Mouse (Mus musculus): ENCODE results near the gene Cnbd2. TPM values are rescaled to one million over a fixed set of nuclear protein-coding genes. Genes with fewer than 3 reads are reported as not detected.

The Cnbd2 gene
- polyA plus RNA-seq, 1 experiment from 2014 or later = 6.4 TPM

DNA sequence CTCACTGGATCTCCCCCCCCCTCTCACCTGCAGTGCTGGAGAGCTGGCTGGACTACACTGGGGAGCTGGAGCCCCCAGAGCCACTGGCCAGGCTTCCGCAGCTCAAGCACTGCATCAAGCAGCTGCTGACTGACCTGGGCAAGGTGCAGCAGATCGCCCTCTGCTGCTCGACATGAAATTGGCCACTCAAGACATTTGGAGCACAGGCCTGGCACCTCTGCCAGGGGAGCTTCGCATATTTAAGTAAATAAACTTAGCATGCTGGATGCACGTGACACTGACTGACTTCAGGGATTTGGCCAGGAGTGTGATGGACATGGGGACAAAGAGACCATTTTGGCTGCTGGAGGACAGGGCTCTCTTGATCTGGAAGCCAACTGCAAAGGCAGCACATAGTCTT is 4.8 kb upstream of the Cnbd2 start:
- Histone ChIP-seq H3K9ac (ENCODE audit: low read depth, low read length) (no peak overlapping the region), H3K36me3 (ENCODE audit: control insufficient read depth, insufficient read depth, low read length) (peaks cover 37% of the 10 kb centered on the region), H3K4me1 (ENCODE audit: control insufficient read depth, insufficient read depth, low read length) (no peaks in the 10 kb centered on the region), H3K27ac (ENCODE audit: low read depth, low read length) (no peak overlapping the region), H3K27me3 (ENCODE audit: control insufficient read depth, insufficient read depth, low read length) (no peaks in the 10 kb centered on the region), H3K4me2 (replicated peaks; ENCODE audit: low read depth, low read length) (no peak overlapping the region), H3K4me3 (ENCODE audit: low read length) (no peak overlapping the region), H3K9me3 (ENCODE audit: control insufficient read depth, low read length) (no peaks in the 10 kb centered on the region)
- 61% methylated on average over 5 of the region's 5 CpGs for WGBS
- no peak for ATAC-seq (ENCODE audit: low FRiP score, low TSS enrichment)

GRCm38 (mm10) chr2:156309948-156310347 is 2.2 kb upstream of the Cnbd2 start:
- WGBS = 96% methylated on average over 5 of the region's 5 CpGs
- no peak overlapping the region for H3K4me2 ChIP-seq (replicated peaks; ENCODE audit: low read depth, low read length)
- ATAC-seq (ENCODE audit: low FRiP score, low TSS enrichment) = no peak
- H3K36me3 ChIP-seq (ENCODE audit: control insufficient read depth, insufficient read depth, low read length) = peaks cover 11% of the 10 kb centered on the region; the same call in 1 of the 2 replicates
- no peaks in the 10 kb centered on the region for H3K27me3 ChIP-seq (ENCODE audit: control insufficient read depth, insufficient read depth, low read length)
- no peak overlapping the region for H3K27ac ChIP-seq (ENCODE audit: low read depth, low read length)
- H3K4me1 ChIP-seq (ENCODE audit: control insufficient read depth, insufficient read depth, low read length) = no peaks in the 10 kb centered on the region; the same call in 1 of the 2 replicates
- H3K9ac ChIP-seq (ENCODE audit: low read depth, low read length) = no peak overlapping the region
- no peaks in the 10 kb centered on the region for H3K9me3 ChIP-seq (ENCODE audit: control insufficient read depth, low read length)
- H3K4me3 ChIP-seq (ENCODE audit: low read length) = no peak overlapping the region

DNA sequence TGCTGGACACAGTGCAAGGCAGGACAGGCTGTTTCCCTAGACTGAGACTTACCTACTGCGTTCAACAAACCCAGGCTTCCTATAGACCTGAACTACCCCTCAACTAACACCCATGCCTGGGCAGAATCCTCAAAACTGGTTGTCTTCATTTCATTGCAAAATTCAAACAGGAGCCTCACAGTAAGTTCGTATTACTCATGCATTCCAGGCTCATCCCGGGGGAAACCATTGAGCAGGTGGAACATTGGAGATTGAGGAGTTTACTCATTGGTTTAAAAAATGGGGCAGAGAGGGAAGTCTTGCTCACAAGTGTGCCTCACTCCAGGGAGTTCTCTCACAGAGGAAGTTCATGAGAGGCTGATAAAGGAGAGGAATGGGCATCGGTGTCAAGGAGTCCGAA is 1.6 kb upstream of the Cnbd2 start:
- Histone ChIP-seq H3K4me1 (ENCODE audit: control insufficient read depth, insufficient read depth, low read length) (no peaks in the 10 kb centered on the region; the same call in 1 of the 2 replicates), H3K27me3 (ENCODE audit: control insufficient read depth, insufficient read depth, low read length) (no peaks in the 10 kb centered on the region), H3K9ac (ENCODE audit: low read depth, low read length) (no peak overlapping the region), H3K27ac (ENCODE audit: low read depth, low read length) (no peak overlapping the region), H3K4me2 (replicated peaks; ENCODE audit: low read depth, low read length) (no peak overlapping the region), H3K36me3 (ENCODE audit: control insufficient read depth, insufficient read depth, low read length) (peaks cover 7% of the 10 kb centered on the region; the same call in 1 of the 2 replicates), H3K9me3 (ENCODE audit: control insufficient read depth, low read length) (no peaks in the 10 kb centered on the region), H3K4me3 (ENCODE audit: low read length) (no peak overlapping the region)
- ATAC-seq (ENCODE audit: low FRiP score, low TSS enrichment) = no peak
- WGBS = 95% methylated on average over 5 of the region's 5 CpGs

DNA sequence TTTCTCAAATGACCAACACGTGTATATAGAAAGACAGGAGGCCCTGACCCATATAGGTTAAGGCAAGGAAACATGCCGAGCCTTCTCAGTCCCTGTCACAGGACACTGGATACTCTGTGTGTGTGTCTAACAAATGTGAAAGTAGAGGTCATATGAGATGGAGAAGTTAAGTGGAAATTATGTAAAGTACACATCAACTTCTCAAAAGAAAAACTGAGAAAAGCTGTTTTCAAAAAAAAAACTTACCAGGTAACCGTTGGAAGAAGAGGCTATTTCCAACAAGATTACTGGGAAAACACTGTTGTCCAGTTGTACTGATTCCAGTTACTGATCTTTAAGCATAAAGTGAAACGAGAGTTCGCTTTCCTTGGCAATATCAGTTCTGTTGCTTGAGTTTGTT is 1.2 kb upstream of the Cnbd2 start:
- Histone ChIP-seq H3K9ac (ENCODE audit: low read depth, low read length) (no peak overlapping the region), H3K36me3 (ENCODE audit: control insufficient read depth, insufficient read depth, low read length) (peaks cover 7% of the 10 kb centered on the region; the same call in 1 of the 2 replicates), H3K4me3 (ENCODE audit: low read length) (no peak overlapping the region; the same call in 1 of the 2 replicates), H3K9me3 (ENCODE audit: control insufficient read depth, low read length) (no peaks in the 10 kb centered on the region), H3K4me1 (ENCODE audit: control insufficient read depth, insufficient read depth, low read length) (no peaks in the 10 kb centered on the region; the same call in 1 of the 2 replicates), H3K27ac (ENCODE audit: low read depth, low read length) (no peak overlapping the region), H3K27me3 (ENCODE audit: control insufficient read depth, insufficient read depth, low read length) (no peaks in the 10 kb centered on the region), H3K4me2 (replicated peaks; ENCODE audit: low read depth, low read length) (peak overlapping the region; percentile 77; the same call in 1 of the 2 replicates)
- 91% methylated on average over 5 of the region's 5 CpGs for WGBS
- no peak for ATAC-seq (ENCODE audit: low FRiP score, low TSS enrichment)

- Histone ChIP-seq H3K9ac (ENCODE audit: low read depth, low read length) (peak overlapping the region; percentile 88), H3K4me1 (ENCODE audit: control insufficient read depth, insufficient read depth, low read length) (no peaks in the 10 kb centered on the region; the same call in 1 of the 2 replicates), H3K4me2 (replicated peaks; ENCODE audit: low read depth, low read length) (peak overlapping the region; percentile 77), H3K27me3 (ENCODE audit: control insufficient read depth, insufficient read depth, low read length) (no peaks in the 10 kb centered on the region), H3K4me3 (ENCODE audit: low read length) (peak overlapping the region; percentile 64), H3K36me3 (ENCODE audit: control insufficient read depth, insufficient read depth, low read length) (0 out of 2 replicates have a peak, but pooled peaks cover 3% of the 10 kb centered on the region), H3K9me3 (ENCODE audit: control insufficient read depth, low read length) (no peaks in the 10 kb centered on the region), H3K27ac (ENCODE audit: low read depth, low read length) (peak overlapping the region; percentile 98)
- 22% methylated on average over 8 of the region's 8 CpGs for WGBS
- ATAC-seq (ENCODE audit: low FRiP score, low TSS enrichment) = no peak
Observed at GRCm38 (mm10) chr2:156311441-156311840, 658 bp upstream of the Cnbd2 start.

- Histone ChIP-seq H3K4me3 (ENCODE audit: low read length) (peak overlapping the region; percentile 64), H3K4me2 (replicated peaks; ENCODE audit: low read depth, low read length) (peak overlapping the region; percentile 77), H3K9me3 (ENCODE audit: control insufficient read depth, low read length) (no peaks in the 10 kb centered on the region), H3K27me3 (ENCODE audit: control insufficient read depth, insufficient read depth, low read length) (no peaks in the 10 kb centered on the region), H3K4me1 (ENCODE audit: control insufficient read depth, insufficient read depth, low read length) (no peaks in the 10 kb centered on the region; the same call in 1 of the 2 replicates), H3K9ac (ENCODE audit: low read depth, low read length) (peak overlapping the region; percentile 88), H3K27ac (ENCODE audit: low read depth, low read length) (peak overlapping the region; percentile 98), H3K36me3 (ENCODE audit: control insufficient read depth, insufficient read depth, low read length) (0 out of 2 replicates have a peak, but pooled peaks cover 3% of the 10 kb centered on the region)
- ATAC-seq (ENCODE audit: low FRiP score, low TSS enrichment) = peak; percentile 72
- WGBS = under 1% methylated on average over 53 of the region's 53 CpGs
Observed at GRCm38 (mm10) chr2:156311841-156312291, 233 bp upstream of the Cnbd2 start.

GRCm38 (mm10) chr2:156313153-156313552 is 1.1 kb downstream of the Cnbd2 start:
- Histone ChIP-seq H3K4me3 (ENCODE audit: low read length) (peak overlapping the region; percentile 64), H3K4me1 (ENCODE audit: control insufficient read depth, insufficient read depth, low read length) (no peaks in the 10 kb centered on the region; the same call in 1 of the 2 replicates), H3K27me3 (ENCODE audit: control insufficient read depth, insufficient read depth, low read length) (no peaks in the 10 kb centered on the region), H3K9me3 (ENCODE audit: control insufficient read depth, low read length) (no peaks in the 10 kb centered on the region), H3K27ac (ENCODE audit: low read depth, low read length) (no peak overlapping the region), H3K36me3 (ENCODE audit: control insufficient read depth, insufficient read depth, low read length) (no peaks in the 10 kb centered on the region), H3K4me2 (replicated peaks; ENCODE audit: low read depth, low read length) (peak overlapping the region; percentile 77), H3K9ac (ENCODE audit: low read depth, low read length) (peak overlapping the region; percentile 88; the same call in 1 of the 2 replicates)
- WGBS = 56% methylated on average over 3 of the region's 3 CpGs
- no peak for ATAC-seq (ENCODE audit: low FRiP score, low TSS enrichment)

DNA sequence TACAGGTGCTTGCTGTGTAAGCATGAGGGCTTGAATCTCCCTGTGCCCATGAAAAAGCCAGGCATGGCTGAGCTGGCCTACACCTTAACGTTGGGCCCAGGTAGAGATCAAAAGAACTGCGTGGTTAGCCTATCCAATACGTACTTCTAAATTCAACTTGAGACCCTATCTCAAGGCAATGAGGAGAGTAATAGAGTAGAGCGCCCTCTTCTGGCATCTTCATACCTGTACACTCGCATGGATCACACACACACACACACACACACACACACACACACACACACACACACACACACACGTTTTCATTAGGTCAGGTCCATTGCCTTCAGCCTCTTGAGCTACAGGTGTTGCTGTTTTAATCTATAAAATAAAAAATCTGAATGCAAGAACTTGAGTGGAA is 2.7 kb downstream of the Cnbd2 start:
- no peak for ATAC-seq (ENCODE audit: low FRiP score, low TSS enrichment)
- H3K9me3 ChIP-seq (ENCODE audit: control insufficient read depth, low read length) = no peaks in the 10 kb centered on the region
- WGBS = 90% methylated on average over 6 of the region's 6 CpGs

DNA sequence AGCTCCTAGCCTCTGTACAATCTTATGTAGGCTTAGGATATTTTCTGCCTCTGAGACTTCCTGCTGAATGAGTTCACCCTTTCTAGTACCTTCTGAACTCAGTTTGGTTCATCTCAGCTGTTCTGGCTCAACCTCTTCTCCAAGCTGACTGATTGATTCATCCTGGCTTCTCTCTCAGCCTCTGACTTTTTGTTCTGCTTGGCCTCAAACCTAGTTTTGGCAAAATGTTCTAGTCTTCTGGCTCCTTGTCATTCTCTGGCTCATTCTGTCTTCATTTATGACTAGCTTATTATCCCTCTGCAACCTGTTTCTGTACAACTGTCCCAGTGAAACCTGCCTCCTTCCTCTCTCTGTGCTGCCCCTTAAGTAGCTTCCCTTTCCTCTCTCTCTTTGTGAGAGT is 6.4 kb downstream of the Cnbd2 start:
- H3K27me3 ChIP-seq (ENCODE audit: control insufficient read depth, insufficient read depth, low read length) = no peaks in the 10 kb centered on the region
- H3K36me3 ChIP-seq (ENCODE audit: control insufficient read depth, insufficient read depth, low read length) = no peaks in the 10 kb centered on the region
- no peaks in the 10 kb centered on the region for H3K9me3 ChIP-seq (ENCODE audit: control insufficient read depth, low read length)
- no peak overlapping the region for H3K9ac ChIP-seq (ENCODE audit: low read depth, low read length)
- no peaks in the 10 kb centered on the region for H3K4me1 ChIP-seq (ENCODE audit: control insufficient read depth, insufficient read depth, low read length)
- no peak overlapping the region for H3K4me2 ChIP-seq (replicated peaks; ENCODE audit: low read depth, low read length)
- H3K27ac ChIP-seq (ENCODE audit: low read depth, low read length) = no peak overlapping the region
- no peak overlapping the region for H3K4me3 ChIP-seq (ENCODE audit: low read length)
- no peak for ATAC-seq (ENCODE audit: low FRiP score, low TSS enrichment)

More for the DNA sequence above, 2.7 kb downstream of the Cnbd2 start:
- Histone ChIP-seq H3K27ac (ENCODE audit: low read depth, low read length) (no peak overlapping the region), H3K4me2 (replicated peaks; ENCODE audit: low read depth, low read length) (no peak overlapping the region), H3K4me3 (ENCODE audit: low read length) (no peak overlapping the region), H3K36me3 (ENCODE audit: control insufficient read depth, insufficient read depth, low read length) (no peaks in the 10 kb centered on the region), H3K9ac (ENCODE audit: low read depth, low read length) (no peak overlapping the region), H3K27me3 (ENCODE audit: control insufficient read depth, insufficient read depth, low read length) (no peaks in the 10 kb centered on the region), H3K4me1 (ENCODE audit: control insufficient read depth, insufficient read depth, low read length) (no peaks in the 10 kb centered on the region; the same call in 1 of the 2 replicates)

Data from kidney, embryonic 14.5 days (tissue).